Mouse (Mus musculus): ENCODE data around the gene Prpf6. TPM values are rescaled to one million over a fixed set of nuclear protein-coding genes. Genes with fewer than 3 reads are reported as not detected.

The Prpf6 gene
- total RNA-seq, 1 experiment from 2014 or later, result 96.6 TPM

DNA sequence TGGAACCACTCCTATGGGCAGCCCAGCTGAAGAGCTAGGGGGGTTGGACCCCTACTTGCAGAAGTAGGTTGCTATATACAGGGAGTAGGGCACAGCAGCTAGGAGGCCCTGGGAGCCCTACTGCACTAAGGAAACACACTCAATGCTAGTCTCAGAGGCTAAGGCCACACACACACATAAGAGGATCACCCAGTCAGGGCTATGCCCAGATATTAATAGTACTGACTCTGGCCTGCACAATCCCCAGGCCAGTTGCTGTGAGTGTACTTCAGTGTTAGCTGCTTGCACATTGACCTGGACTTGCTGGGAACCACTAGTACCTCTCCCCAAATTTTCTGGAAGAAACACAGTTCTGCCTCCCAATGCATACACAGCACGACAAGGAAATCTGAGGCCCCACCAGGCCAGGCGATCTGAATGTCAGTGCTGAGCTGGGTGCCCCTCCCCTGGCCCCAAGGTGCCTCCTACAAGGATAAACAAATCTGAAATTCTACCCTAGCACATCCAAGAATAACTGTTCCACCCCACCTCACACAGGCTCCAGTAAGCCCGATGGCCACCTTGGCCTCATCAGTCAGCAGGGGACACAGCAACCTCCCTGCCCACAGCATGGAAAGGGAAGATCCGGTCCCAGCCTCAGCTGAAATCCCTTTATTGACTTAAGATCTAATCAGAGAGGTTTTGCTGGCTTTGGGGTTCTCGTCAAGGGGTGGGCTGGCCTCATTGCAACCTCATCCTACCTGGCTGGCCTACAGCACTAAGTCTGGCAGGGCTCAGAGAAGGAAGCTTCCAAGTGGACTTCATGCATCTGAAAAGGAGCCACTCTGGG is 12.7 kb upstream of the Prpf6 start:
- ATAC-seq (replicated peaks; ENCODE audit: insufficient number of reproducible peaks, low FRiP score, low TSS enrichment, poor library complexity, severe bottlenecking), result no peak

DNA sequence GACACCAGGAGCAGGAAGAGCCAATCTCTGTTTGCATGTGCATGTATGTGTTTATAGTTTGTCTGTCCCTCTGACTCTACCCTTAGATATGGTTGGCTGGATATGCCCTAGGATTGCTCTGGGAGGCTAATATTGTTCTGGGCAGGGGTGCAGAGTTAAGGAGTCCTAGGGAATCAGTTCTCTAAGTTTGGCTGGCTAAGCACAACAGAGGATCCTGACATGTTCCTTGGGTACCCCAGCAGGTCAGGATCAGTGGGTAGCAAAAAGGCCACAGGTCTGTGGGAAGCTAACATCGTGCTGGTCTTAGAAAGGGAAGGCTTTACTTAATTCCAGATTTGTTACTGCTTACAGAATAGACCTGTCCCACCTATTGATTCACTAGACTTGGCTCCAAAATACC is 12.0 kb upstream of the Prpf6 start:
- ATAC-seq (replicated peaks; ENCODE audit: insufficient number of reproducible peaks, low FRiP score, low TSS enrichment, poor library complexity, severe bottlenecking), result no peak

GRCm38 (mm10) chr2:181580131-181580772 is 11.4 kb upstream of the Prpf6 start:
- ATAC-seq (replicated peaks; ENCODE audit: insufficient number of reproducible peaks, low FRiP score, low TSS enrichment, poor library complexity, severe bottlenecking), result no peak

DNA sequence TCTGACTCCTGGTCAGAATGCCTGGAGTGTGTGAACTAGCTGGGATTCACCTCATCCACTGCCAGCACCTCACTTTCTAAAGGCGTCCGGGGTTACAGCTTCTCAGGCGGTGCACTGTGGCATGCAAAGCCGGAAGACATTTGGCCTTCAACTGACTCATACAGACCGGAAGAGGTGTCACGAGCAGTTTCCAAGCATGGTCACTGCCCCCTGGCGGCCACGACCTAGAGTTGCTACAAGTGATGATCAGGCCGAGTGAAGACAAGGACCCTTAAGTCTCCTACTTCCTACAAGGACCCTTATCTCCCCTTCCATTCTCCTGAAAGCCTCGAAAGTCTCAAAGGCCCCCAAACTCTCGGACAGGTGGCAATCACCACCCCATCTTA is 10.7 kb upstream of the Prpf6 start:
- ATAC-seq (replicated peaks; ENCODE audit: insufficient number of reproducible peaks, low FRiP score, low TSS enrichment, poor library complexity, severe bottlenecking), result peak; percentile 86

DNA sequence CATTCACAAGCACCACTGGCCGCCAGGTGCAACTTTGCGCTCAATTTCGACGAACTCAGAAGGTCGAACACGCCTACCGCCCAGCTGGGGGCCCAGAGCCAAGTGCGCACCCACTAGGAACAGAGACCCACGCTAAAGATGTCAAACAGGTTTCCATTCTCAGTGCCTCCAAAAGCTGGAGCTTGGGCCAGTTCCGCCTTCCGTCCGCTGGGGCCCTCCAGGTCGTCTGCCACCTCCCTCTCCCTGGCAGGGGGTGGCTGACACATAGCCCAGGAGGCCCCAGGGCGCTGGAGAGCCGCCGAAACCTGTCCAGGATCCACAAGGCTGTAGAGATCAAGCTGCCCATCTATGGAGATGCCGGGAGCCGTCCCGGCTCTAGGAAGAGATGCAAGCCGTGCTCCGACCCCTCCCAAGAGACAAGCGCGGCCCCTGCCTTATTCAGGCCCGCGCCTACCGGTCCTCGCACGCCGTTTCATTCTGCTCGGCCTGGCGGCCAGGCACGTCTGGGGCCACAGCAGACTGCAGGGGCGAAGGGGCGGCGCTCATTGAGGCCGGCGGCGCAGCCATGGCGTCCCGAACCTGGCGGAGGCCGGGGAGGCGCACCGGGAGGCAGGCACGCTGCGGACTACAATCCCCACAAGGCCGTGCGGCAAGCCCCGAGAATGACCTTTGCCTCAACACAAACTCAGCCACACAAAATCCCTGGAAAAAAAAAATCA is 10.1 kb upstream of the Prpf6 start:
- ATAC-seq (replicated peaks; ENCODE audit: insufficient number of reproducible peaks, low FRiP score, low TSS enrichment, poor library complexity, severe bottlenecking), result peak; percentile 58

GRCm38 (mm10) chr2:181582358-181582757 is 9.3 kb upstream of the Prpf6 start:
- ATAC-seq (replicated peaks; ENCODE audit: insufficient number of reproducible peaks, low FRiP score, low TSS enrichment, poor library complexity, severe bottlenecking), result no peak

- ATAC-seq (replicated peaks; ENCODE audit: insufficient number of reproducible peaks, low FRiP score, low TSS enrichment, poor library complexity, severe bottlenecking), result no peak
These were observed 8.7 kb upstream of the Prpf6 start for GRCm38 (mm10) chr2:181582939-181583338.

DNA sequence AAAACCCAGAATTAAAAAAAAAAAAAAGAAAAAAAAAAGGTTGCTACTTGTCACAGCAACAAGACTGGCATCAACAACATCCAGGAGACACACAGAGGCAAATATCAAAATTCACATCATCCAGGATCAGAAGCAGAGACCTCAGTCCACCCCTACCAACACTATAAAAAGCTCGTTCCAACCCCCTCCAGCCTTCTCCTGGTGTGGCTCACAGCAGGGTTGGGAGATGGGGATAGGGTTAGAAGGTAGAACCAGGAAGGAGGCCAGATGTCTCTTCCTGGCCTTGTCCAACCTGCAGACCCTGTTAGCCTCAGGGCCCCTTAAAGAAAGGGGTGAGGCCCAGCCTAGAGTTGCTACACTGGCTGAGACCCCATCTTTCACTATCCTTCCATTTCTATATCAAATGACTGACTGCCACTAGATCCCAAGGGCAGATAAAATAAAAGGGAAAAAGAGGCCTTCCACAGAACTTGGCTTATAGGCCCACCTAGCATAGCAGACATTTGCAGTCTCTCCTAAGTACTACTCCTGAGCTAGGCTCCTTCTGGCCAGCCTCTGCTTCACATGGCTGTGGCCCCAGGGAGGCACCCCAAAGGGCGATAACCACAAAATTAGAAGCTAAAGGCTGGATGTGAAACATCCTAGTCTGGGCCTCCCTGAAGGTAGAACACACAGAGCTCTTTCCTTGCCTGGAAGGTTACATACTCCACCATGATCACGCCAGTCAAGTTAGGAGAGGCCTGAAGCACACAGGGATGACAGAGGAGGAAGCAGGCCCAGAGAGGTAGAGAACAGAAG is 8.0 kb upstream of the Prpf6 start:
- no peak for ATAC-seq (replicated peaks; ENCODE audit: insufficient number of reproducible peaks, low FRiP score, low TSS enrichment, poor library complexity, severe bottlenecking)

DNA sequence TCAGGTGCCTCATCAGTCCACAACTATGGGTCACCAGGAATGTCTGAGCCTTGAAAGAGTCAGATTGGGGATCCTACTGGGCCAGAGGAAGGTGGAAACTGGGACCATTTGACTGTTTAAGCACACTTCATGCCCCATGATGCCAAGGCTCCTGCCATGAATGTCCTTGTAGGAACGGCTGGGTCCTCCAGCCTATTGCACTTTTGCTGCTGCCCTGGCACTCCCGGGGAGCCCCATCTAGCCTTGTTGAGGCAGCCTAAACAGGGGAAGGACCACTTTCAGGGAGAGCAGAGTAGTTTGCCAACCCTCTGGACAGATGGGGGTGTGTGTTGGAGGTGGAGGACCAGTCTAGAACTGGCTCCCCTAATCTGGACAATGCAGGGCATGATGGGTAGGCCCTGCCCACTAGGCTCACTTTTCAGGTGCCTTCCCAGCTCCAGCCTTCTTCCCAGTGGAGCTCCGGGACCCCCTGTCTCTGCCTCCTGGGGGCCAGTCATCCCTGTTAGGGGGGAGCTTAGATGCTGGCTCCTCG is 7.2 kb upstream of the Prpf6 start, which contains the start of gene Uckl1:
Uckl1 (minus strand) TSS at position 482 of the 532 bp plus-strand sequence.
- no peak for ATAC-seq (replicated peaks; ENCODE audit: insufficient number of reproducible peaks, low FRiP score, low TSS enrichment, poor library complexity, severe bottlenecking)

- ATAC-seq (replicated peaks; ENCODE audit: insufficient number of reproducible peaks, low FRiP score, low TSS enrichment, poor library complexity, severe bottlenecking), result no peak
These were observed 6.2 kb upstream of the Prpf6 start for GRCm38 (mm10) chr2:181585506-181585905.

- ATAC-seq (replicated peaks; ENCODE audit: insufficient number of reproducible peaks, low FRiP score, low TSS enrichment, poor library complexity, severe bottlenecking), result no peak
These were observed 5.5 kb upstream of the Prpf6 start for GRCm38 (mm10) chr2:181586124-181586523.

- no peak for ATAC-seq (replicated peaks; ENCODE audit: insufficient number of reproducible peaks, low FRiP score, low TSS enrichment, poor library complexity, severe bottlenecking)
These were observed 3.9 kb upstream of the Prpf6 start for GRCm38 (mm10) chr2:181587796-181588195.

- no peak for ATAC-seq (replicated peaks; ENCODE audit: insufficient number of reproducible peaks, low FRiP score, low TSS enrichment, poor library complexity, severe bottlenecking)
These were observed 3.4 kb upstream of the Prpf6 start for GRCm38 (mm10) chr2:181588229-181588780.

GRCm38 (mm10) chr2:181589011-181589731 is 2.5 kb upstream of the Prpf6 start:
- ATAC-seq (replicated peaks; ENCODE audit: insufficient number of reproducible peaks, low FRiP score, low TSS enrichment, poor library complexity, severe bottlenecking), result no peak

- no peak for ATAC-seq (replicated peaks; ENCODE audit: insufficient number of reproducible peaks, low FRiP score, low TSS enrichment, poor library complexity, severe bottlenecking)
These were observed 1.9 kb upstream of the Prpf6 start for GRCm38 (mm10) chr2:181589732-181590105.

DNA sequence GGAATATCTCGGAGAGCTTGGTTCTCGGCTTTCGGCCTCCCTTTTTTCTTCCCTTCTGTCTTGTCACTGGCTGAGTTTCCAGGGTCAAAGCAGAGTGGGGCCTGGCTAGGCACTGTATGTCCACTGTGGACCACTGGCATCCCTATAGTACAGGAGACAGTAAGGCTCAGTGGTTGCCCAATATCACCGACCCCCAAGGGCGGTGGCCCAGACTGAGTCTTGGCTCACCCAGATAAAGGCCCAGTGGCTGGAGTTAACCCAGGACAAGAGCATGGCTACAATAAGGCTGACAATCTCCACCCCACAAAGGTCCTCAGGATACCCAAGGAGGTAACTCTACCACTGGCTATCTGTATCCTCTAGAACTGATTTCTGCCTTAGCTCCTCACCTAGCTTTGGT is 1.2 kb upstream of the Prpf6 start:
- ATAC-seq (replicated peaks; ENCODE audit: insufficient number of reproducible peaks, low FRiP score, low TSS enrichment, poor library complexity, severe bottlenecking), result no peak

DNA sequence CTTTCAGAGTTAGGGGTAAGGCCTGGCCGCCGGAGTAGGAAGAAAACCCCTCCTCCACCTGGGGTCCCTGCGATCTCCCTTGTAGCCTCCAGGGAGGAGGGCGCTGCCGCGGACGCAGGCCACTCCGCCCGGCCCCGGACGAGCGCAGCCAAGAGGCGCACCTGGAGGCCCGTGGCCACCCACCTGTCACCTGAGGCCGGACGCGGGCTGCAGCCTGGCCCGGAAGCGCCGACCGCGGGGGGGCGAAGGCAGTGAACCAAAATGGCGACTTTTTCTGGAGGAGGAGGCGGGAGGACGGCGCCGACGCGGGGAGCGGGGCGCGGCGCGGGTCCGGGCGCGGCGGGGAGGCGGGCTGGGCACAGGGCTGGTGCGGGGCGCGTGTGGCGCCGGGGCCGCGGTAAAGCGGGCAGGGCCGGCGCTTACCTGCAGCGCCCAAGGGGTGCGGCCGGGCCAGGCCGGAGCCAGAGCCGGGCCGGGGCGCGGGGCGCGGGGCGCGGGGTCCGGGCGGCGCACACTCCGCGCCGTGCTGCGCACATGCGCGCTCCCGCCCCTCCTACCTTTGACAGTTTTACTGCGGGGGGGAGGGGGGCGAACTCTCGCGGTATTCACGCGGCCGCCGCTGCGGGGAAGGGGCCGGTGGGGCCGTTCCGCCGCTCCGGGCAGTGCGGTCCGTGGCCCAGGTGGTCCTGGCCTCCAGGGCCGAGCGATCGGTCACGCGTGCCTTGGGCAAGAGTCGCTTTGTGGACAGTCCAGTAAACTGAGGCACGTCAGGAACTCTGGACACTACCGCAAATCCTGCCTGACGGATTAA is 768 bp downstream of the Prpf6 start, which contains the start of gene Zfp512b:
Zfp512b (minus strand) TSS at position 573 of the 811 bp plus-strand sequence.
- ATAC-seq (replicated peaks; ENCODE audit: insufficient number of reproducible peaks, low FRiP score, low TSS enrichment, poor library complexity, severe bottlenecking), result no peak
